Mouse (Mus musculus): ENCODE measurements around the gene Pla2g16. TPM values are rescaled to one million over a fixed set of nuclear protein-coding genes. Genes with fewer than 3 reads are reported as not detected.
A peak's percentile ranks its signal among the peaks of the same experiment; 100 is the strongest.

The Pla2g16 gene
- total RNA-seq, 2 experiments from 2014 or later, result 22.1 to 26.9 TPM

- DNase-seq (ENCODE audit: extremely low spot score in 1 of 2, low spot score in 1 of 2), result no peak
These were observed 49.8 kb downstream of the Pla2g16 start, which contains the start of gene Lgals12 for GRCm38 (mm10) chr19:7606801-7607689. Lgals12 (minus strand) TSS chr19:7607193.

- no peak for DNase-seq (ENCODE audit: extremely low spot score in 1 of 2, low spot score in 1 of 2)
These were observed 50.5 kb downstream of the Pla2g16 start for GRCm38 (mm10) chr19:7607690-7608201.

GRCm38 (mm10) chr19:7611942-7612757 lies 54.9 kb downstream of the Pla2g16 start, which contains the start of gene Hrasls5:
Hrasls5 (plus strand) TSS chr19:7612541.
- DNase-seq (ENCODE audit: extremely low spot score in 1 of 2, low spot score in 1 of 2), result peak; percentile 43 to 49

- no peak for DNase-seq (ENCODE audit: extremely low spot score in 1 of 2, low spot score in 1 of 2)
These were observed 55.9 kb downstream of the Pla2g16 start for GRCm38 (mm10) chr19:7613151-7613550.

- no peak for DNase-seq (ENCODE audit: extremely low spot score in 1 of 2, low spot score in 1 of 2)
These were observed 59.1 kb downstream of the Pla2g16 start for GRCm38 (mm10) chr19:7616231-7616930.

GRCm38 (mm10) chr19:7617085-7617484 lies 59.8 kb downstream of the Pla2g16 start:
- DNase-seq (ENCODE audit: extremely low spot score in 1 of 2, low spot score in 1 of 2), result no peak

- DNase-seq (ENCODE audit: extremely low spot score in 1 of 2, low spot score in 1 of 2), result peak; percentile 37 to 71
These were observed 60.4 kb downstream of the Pla2g16 start for GRCm38 (mm10) chr19:7617696-7618095.

- DNase-seq (ENCODE audit: extremely low spot score in 1 of 2, low spot score in 1 of 2), result no peak
These were observed 75.8 kb downstream of the Pla2g16 start for GRCm38 (mm10) chr19:7633021-7633420.

- DNase-seq (ENCODE audit: extremely low spot score in 1 of 2, low spot score in 1 of 2), result no peak
These were observed 76.5 kb downstream of the Pla2g16 start for GRCm38 (mm10) chr19:7633786-7634185.

Other genes starting within 250 kb of the Pla2g16 start
- 100 to 1,000 TPM; 102 to 130 TPM for gene Mark2, start 215.6 kb upstream of the Pla2g16 start, total RNA-seq (2021)
- 10 to 100 TPM; 33.8 to 35.3 TPM for gene Spindoc, start 174.5 kb upstream of the Pla2g16 start, total RNA-seq (2021)
- gene 2700081O15Rik, start 139.8 kb upstream of the Pla2g16 start, total RNA-seq (2021), result 10 to 100 TPM; 48.9 to 51.4 TPM
- 100 to 1,000 TPM; 798 to 841 TPM for gene Rtn3, start 74.2 kb upstream of the Pla2g16 start, total RNA-seq (2021)
- 10 to 100 TPM; 20.4 to 22.1 TPM for gene Atl3, start 63.4 kb upstream of the Pla2g16 start, total RNA-seq (2021)
- under 1 TPM; 0.28 to 0.32 TPM for gene Lgals12, start 49.7 kb downstream of the Pla2g16 start, total RNA-seq (2021)
- not detected for gene Hrasls5, start 55.1 kb downstream of the Pla2g16 start, total RNA-seq (2021)
- gene Slc22a19, start 153.9 kb downstream of the Pla2g16 start, total RNA-seq (2021), result not detected
- not detected for gene Slc22a26, start 245.2 kb downstream of the Pla2g16 start, total RNA-seq (2021)